Mouse (Mus musculus): ENCODE results near the gene Itpr3. TPM values are rescaled to one million over a fixed set of nuclear protein-coding genes. Genes with fewer than 3 reads are reported as not detected.

Itpr3 gene
- total RNA-seq, 2 experiments from 2014 or later, result 3.0 to 3.4 TPM

GRCm38 (mm10) chr17:27105698-27106470, 48.8 kb downstream of the Itpr3 start:
- peak; percentile 27; the same call in 1 of the 2 replicates for ATAC-seq (replicated peaks; ENCODE audit: low FRiP score, low TSS enrichment, poor library complexity, severe bottlenecking)

DNA sequence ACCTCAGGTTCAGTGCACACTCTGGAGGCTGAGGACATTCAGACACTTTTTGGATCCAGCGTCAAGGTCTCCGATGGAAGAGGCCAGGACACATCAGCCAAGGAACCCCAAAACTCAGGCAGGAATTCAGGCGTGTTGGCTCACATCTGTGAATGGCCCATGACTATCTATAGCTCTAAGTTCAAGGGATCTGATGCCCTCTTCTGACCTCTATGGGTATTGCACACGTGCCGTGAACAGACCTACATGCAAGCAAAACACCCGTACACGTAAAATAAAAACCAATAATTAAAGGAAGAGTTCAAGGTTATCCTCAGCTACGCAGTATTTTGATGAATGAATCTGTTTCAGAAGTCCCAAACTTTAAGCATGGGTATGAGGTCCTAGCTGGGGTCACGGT, 49.6 kb downstream of the Itpr3 start:
- ATAC-seq (replicated peaks; ENCODE audit: low FRiP score, low TSS enrichment, poor library complexity, severe bottlenecking), result 0 out of 2 replicates have a peak, but pooled peaks have one; percentile 7

DNA sequence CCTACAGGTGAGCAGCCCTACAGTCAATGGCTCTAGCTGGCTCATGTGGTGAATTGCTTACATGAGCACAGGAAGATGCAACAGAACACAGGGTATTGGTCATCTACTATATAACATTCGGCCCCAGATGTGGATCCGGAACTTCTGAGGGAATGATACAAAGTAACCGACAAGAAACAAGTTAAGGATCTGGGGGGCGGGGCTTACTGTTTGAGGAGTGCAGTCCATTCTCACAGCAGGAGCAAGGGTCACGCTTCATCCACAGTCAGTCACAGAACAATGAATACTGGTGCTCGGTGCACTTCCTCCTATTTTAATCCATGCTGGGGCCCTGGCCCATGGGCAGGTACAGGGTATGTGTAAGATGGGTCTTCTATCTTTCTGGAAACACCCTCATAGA, 50.8 kb downstream of the Itpr3 start:
- ATAC-seq (replicated peaks; ENCODE audit: low FRiP score, low TSS enrichment, poor library complexity, severe bottlenecking), result no peak

GRCm38 (mm10) chr17:27110072-27110471, 53.0 kb downstream of the Itpr3 start:
- no peak for ATAC-seq (replicated peaks; ENCODE audit: low FRiP score, low TSS enrichment, poor library complexity, severe bottlenecking)

GRCm38 (mm10) chr17:27118676-27119539, 61.8 kb downstream of the Itpr3 start:
- ATAC-seq (replicated peaks; ENCODE audit: low FRiP score, low TSS enrichment, poor library complexity, severe bottlenecking), result no peak

GRCm38 (mm10) chr17:27119540-27119895, 62.4 kb downstream of the Itpr3 start:
- no peak for ATAC-seq (replicated peaks; ENCODE audit: low FRiP score, low TSS enrichment, poor library complexity, severe bottlenecking)

GRCm38 (mm10) chr17:27119954-27120353, 62.9 kb downstream of the Itpr3 start:
- ATAC-seq (replicated peaks; ENCODE audit: low FRiP score, low TSS enrichment, poor library complexity, severe bottlenecking), result no peak

DNA sequence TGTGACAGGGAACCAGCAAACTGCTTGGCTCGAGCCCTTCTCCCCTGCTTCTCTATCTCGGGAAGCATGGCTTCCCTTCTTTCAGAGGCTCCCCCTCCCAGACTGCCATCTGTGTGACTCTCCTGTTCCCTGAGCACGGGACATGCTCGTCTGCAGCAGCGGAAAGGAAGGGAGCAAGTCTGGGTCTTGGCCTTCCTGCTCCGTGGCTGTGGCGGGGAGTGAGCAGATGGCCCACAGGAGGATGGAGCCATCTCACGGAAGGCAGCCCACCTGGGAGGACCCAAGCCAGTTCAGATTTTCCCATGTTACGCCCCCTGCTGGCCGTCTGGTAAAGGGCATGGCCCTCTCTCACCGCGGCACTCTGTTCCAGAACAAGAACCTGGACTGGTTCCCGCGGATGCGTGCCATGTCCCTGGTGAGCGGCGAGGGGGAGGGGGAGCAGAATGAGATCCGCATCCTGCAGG, 63.5 kb downstream of the Itpr3 start:
- ATAC-seq (replicated peaks; ENCODE audit: low FRiP score, low TSS enrichment, poor library complexity, severe bottlenecking), result no peak

- no peak for ATAC-seq (replicated peaks; ENCODE audit: low FRiP score, low TSS enrichment, poor library complexity, severe bottlenecking)
Measured at GRCm38 (mm10) chr17:27121266-27121665, 64.2 kb downstream of the Itpr3 start.

DNA sequence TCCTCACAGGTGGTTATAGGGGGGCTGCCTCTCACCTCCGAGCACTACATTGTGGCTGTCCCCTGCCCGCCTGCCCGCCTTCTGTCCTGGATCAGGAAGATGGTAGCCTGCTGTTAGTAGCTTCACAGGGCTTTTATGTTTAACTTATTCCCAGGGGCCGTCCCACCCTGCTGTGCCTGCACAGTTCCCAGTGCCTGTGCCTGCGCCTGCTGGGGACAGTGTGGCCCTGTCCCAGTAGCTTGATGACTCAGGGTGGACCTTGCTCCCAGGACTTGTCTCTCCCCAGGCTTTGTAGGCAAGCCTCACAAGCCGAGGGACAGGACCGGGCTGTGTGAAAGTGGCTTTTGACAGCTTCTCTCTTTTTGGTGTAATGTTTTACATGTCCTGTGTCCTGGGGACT, 64.7 kb downstream of the Itpr3 start:
- ATAC-seq (replicated peaks; ENCODE audit: low FRiP score, low TSS enrichment, poor library complexity, severe bottlenecking), result no peak

DNA sequence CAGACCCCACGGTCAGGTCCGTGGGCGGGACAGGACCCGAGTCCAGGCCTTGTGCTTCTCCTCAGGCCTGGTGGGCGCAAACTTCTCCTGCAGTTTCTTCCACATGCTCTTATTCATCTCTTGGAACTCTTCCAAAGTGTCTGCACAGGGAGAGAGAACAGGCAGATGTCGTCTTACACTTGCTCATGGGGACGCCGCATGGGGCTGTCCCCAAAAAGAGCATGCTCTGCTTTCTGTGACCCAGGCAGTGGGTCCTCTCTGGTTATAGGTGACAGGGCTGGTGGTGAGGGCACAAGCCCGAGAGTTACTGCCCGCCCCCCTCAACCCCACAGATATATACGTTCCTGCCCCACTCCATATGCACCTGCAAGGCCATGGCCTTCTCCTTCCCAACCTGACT, 65.6 kb downstream of the Itpr3 start:
- ATAC-seq (replicated peaks; ENCODE audit: low FRiP score, low TSS enrichment, poor library complexity, severe bottlenecking), result no peak

- ATAC-seq (replicated peaks; ENCODE audit: low FRiP score, low TSS enrichment, poor library complexity, severe bottlenecking), result no peak
Measured at GRCm38 (mm10) chr17:27123103-27123502, 66.0 kb downstream of the Itpr3 start.

- no peak for ATAC-seq (replicated peaks; ENCODE audit: low FRiP score, low TSS enrichment, poor library complexity, severe bottlenecking)
Measured at GRCm38 (mm10) chr17:27123813-27124375, 66.8 kb downstream of the Itpr3 start.

- ATAC-seq (replicated peaks; ENCODE audit: low FRiP score, low TSS enrichment, poor library complexity, severe bottlenecking), result peak; percentile 63
Measured at GRCm38 (mm10) chr17:27125185-27125584, 68.1 kb downstream of the Itpr3 start.

DNA sequence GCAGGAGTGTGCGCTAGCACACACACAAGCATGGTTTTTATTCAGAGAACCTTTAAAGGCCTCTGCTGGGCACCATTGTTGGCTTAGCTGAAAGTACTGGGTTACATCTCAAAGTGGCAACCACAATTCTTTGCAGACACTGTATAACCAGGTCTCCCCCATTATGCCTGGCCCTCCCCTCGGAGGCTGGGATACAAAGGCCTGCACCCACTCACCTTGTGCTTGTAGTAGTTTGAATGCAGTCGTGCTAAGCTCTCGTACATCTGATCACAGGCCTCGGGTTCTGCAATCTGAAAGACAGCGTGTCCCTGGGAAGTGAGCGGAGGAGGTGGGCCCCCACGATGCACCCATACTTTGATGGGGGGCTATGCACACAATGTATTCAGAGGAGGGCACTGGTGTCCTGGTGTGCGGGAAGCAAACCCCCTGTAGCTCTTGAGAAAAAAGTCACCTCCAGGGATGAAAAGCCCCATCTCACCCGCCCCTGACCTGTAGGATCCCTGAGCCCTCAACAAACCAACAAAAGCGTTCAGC, 68.6 kb downstream of the Itpr3 start:
- ATAC-seq (replicated peaks; ENCODE audit: low FRiP score, low TSS enrichment, poor library complexity, severe bottlenecking), result no peak

DNA sequence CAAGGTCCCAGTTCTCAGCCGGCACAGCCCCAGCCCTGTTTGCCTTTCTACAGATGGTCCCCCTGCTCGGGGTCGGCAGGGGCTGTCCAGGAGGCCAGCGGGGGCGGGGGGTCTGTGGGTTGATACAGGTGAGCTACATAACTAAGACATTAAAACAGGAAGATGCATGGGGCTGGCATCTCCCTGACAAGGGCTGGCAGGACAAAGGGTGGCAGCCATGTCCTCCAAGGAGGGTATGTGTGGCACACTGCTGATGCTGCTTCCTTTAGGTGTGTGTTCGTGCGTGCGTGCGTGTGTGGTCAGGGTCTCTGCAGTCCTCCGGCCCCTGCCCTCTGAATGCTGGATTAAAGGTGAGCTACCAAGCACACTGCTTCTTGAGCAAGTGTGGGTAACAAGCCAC, 69.9 kb downstream of the Itpr3 start:
- no peak for ATAC-seq (replicated peaks; ENCODE audit: low FRiP score, low TSS enrichment, poor library complexity, severe bottlenecking)

- ATAC-seq (replicated peaks; ENCODE audit: low FRiP score, low TSS enrichment, poor library complexity, severe bottlenecking), result no peak
Measured at GRCm38 (mm10) chr17:27128189-27128588, 71.1 kb downstream of the Itpr3 start.

- ATAC-seq (replicated peaks; ENCODE audit: low FRiP score, low TSS enrichment, poor library complexity, severe bottlenecking), result no peak
Measured at GRCm38 (mm10) chr17:27129291-27129690, 72.2 kb downstream of the Itpr3 start.

GRCm38 (mm10) chr17:27129819-27130218, 72.7 kb downstream of the Itpr3 start:
- ATAC-seq (replicated peaks; ENCODE audit: low FRiP score, low TSS enrichment, poor library complexity, severe bottlenecking), result no peak

DNA sequence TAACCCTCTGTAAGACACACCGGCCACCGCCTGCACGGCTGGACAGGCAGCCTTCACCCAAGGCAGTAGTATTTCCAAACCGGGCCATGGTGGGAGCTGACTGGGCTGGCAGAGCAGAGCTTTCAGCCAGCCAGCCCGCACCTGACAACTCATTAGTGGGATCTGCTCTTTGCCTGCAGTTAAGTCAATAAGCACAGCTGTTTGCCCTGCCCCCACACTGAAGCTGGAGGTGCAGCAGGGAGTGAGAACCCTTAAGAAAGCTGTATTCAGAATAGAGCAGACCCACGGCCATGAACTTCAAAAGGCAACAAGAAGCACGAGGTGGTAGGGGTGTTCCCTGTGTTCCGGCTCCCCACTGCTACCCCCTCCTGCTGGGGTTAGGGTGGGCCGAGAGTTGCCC, 73.1 kb downstream of the Itpr3 start:
- no peak for ATAC-seq (replicated peaks; ENCODE audit: low FRiP score, low TSS enrichment, poor library complexity, severe bottlenecking)

All from megakaryocyte-erythroid progenitor cell, adult 5-6 weeks (primary cell).